Mouse (Mus musculus): ENCODE measurements around the gene Ddx20. TPM values are rescaled to one million over a fixed set of nuclear protein-coding genes. Genes with fewer than 3 reads are reported as not detected.

Ddx20 gene
- polyA plus RNA-seq, 1 experiment, result 19.5 TPM

DNA sequence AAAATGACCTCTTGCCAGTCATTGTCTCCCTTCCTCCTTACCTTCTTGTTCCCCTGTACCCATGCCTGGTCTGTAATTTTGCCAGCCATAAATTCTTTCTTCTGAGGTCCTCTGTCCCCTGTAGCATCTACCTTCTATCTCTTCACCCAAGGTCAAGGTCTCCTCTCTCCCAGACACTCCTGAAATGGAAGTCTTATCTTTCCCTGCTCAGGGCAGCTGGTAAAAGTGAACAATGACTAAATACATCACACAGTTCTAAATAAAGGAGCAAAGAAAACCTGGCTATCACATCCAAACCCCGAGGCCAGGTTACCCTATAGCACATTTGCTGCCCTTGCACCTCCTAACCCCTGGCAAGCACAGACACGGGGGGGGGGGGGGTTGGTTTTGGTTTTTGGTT lies 26.8 kb downstream of the Ddx20 start:
- TF ChIP-seq POLR2A (IDR thresholded peaks at IDR 0.05; ENCODE audit: borderline replicate concordance, extremely low read depth, insufficient read depth, insufficient read length, poor library complexity, severe bottlenecking) (no peak), CTCF (IDR thresholded peaks at IDR 0.05; ENCODE audit: borderline replicate concordance, extremely low read depth, insufficient read depth, insufficient read length) (no peak)
- no peak for DNase-seq (ENCODE audit: low read depth)

DNA sequence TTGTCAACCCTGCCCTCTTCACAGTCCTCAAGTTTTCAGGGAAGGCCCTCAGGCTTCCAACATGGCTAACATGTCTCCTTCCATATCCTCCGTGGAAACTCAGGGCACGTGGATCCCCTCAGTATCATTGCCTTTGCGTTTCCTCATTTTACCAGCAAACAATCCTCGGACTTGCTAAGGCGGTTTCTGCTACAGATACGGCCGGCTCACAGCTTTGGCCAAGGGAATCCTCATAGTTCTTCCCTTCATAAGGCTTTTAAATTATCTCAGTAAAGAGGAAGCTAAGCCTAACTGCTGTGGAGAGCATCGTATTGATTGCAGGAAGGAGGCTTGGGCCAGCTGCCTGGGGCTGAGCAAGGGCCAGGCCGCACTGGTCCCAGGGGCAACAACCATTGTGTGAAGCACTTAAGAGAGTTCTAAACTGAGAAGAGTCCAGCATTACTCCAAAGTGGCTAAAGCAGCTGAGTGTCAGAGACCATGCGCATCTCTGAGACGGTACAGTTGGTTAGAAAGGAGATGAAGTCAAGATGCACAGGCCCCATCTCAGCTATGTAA lies 32.3 kb downstream of the Ddx20 start:
- TF ChIP-seq CTCF (IDR thresholded peaks at IDR 0.05; ENCODE audit: borderline replicate concordance, extremely low read depth, insufficient read depth, insufficient read length) (no peak), POLR2A (IDR thresholded peaks at IDR 0.05; ENCODE audit: borderline replicate concordance, extremely low read depth, insufficient read depth, insufficient read length, poor library complexity, severe bottlenecking) (no peak)
- DNase-seq (ENCODE audit: low read depth), result no peak

DNA sequence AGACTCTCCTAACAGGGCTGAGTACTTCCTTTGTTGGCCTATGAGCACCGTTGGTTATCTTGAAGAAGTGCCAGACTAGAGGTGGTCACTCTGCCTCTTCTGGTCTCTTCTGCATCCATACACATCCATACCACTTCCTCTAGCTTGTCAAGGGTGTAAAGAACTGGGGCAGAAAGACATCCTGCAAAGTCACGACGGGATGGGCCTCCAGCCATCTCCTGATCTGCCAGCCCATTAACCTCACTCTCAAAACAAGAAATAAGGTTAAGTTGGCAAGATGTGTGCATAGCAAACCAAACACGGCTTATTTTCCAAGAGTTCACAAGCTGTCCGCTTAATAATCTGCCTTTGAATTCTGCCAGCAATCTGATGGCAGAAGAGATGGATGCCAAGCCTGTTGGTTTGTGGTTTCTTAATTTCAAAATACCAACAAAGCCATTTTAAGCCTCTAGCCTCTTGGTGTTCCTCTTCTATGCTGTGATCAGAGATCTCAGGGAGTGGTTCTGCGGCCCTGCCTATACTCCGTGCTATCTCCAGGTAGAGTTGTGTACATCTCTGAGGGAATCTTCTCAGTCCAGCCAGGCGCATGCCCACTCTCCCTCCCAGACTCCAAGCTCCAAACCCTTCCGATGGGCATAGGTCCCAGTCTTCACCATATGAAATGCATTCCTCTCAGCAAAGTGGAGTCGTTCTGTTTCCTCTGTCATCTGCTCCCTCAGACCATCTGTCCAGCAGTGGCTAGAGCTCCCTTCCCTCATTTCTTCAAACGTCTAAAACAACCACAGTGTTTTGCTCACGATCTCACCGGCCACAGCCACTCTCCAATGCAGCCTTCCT lies 33.6 kb downstream of the Ddx20 start:
- TF ChIP-seq CTCF (IDR thresholded peaks at IDR 0.05; ENCODE audit: borderline replicate concordance, extremely low read depth, insufficient read depth, insufficient read length) (no peak), POLR2A (IDR thresholded peaks at IDR 0.05; ENCODE audit: borderline replicate concordance, extremely low read depth, insufficient read depth, insufficient read length, poor library complexity, severe bottlenecking) (no peak)
- peak; percentile 25 for DNase-seq (ENCODE audit: low read depth)

DNA sequence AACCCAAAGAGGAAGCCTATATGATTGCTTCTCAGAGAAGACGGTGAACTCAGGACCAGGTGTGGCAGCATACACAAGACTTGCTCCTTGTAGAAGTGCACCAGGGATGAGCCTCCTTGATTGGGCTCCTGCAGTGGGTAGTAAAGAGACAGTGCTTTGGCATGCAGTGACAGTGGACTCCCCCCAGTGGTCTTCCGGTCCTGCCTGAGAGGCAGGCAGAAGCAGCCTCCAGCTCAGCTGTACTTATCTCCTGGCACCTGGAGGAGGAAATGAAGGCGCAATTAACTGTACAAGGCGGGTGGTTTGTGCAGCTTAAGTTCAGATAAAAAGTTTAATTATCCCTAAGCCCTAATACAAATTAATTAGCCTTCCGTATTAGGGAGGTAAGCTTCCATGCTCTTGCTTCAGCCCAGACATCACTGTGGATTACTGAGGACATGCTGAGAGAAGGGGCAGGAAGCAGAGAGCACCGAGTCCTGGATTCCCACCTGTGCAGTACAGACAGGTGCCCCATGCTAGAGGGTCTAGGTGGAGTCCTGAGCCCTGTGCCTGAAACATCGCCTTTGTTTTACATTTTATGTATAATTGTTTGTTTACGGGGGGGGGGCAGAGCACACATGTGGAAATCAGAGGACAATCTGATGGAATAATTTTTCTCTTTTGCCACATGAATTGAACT lies 38.3 kb downstream of the Ddx20 start:
- DNase-seq (ENCODE audit: low read depth), result peak; percentile 47
- TF ChIP-seq CTCF (IDR thresholded peaks at IDR 0.05; ENCODE audit: borderline replicate concordance, extremely low read depth, insufficient read depth, insufficient read length) (peak; percentile 14; the same call in 1 of the 2 replicates), POLR2A (IDR thresholded peaks at IDR 0.05; ENCODE audit: borderline replicate concordance, extremely low read depth, insufficient read depth, insufficient read length, poor library complexity, severe bottlenecking) (no peak)

DNA sequence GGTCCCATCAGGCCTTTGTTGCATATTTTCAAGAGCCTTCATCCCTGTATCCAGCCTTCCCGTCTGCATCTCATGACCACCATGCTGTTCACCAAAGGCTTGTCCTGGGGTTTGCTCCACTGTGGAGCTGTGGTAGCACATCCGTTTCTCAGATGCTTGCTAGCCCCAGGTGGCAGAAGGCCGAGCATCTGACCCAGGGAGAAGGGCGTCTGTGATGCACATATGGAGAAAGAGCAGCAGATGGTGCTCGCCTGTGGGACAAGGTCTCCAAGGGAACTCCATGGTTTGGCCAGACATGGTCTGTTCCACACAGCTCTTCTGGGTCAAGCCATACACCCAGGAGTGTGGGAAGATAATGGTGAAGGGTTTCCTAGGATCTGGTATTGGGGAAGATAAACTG lies 43.8 kb downstream of the Ddx20 start:
- DNase-seq (ENCODE audit: low read depth), result no peak
- no peak for TF ChIP-seq POLR2A (IDR thresholded peaks at IDR 0.05; ENCODE audit: borderline replicate concordance, extremely low read depth, insufficient read depth, insufficient read length, poor library complexity, severe bottlenecking)
- no peak for TF ChIP-seq CTCF (IDR thresholded peaks at IDR 0.05; ENCODE audit: borderline replicate concordance, extremely low read depth, insufficient read depth, insufficient read length)

DNA sequence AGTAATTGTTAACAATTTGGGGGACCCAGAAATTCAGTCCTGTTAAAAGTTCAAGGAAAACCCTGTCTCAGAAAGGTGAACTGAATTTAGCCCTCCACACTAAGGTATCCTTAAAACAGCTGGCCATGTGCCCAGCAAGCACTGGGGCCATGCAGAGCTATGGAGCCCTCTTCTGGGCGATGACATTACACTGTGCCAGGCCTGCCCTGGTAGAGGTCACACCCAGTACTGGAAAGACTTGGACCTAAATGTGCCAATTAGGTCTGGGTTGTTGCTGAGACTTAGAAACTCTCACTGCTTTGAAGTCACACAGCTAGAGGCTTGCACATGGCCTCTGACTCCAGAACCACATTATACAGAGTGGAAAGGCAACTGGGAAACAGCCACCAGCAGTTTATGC lies 45.2 kb downstream of the Ddx20 start:
- TF ChIP-seq CTCF (IDR thresholded peaks at IDR 0.05; ENCODE audit: borderline replicate concordance, extremely low read depth, insufficient read depth, insufficient read length) (peak; percentile 50; the same call in 1 of the 2 replicates), POLR2A (IDR thresholded peaks at IDR 0.05; ENCODE audit: borderline replicate concordance, extremely low read depth, insufficient read depth, insufficient read length, poor library complexity, severe bottlenecking) (no peak)
- DNase-seq (ENCODE audit: low read depth), result peak; percentile 71

DNA sequence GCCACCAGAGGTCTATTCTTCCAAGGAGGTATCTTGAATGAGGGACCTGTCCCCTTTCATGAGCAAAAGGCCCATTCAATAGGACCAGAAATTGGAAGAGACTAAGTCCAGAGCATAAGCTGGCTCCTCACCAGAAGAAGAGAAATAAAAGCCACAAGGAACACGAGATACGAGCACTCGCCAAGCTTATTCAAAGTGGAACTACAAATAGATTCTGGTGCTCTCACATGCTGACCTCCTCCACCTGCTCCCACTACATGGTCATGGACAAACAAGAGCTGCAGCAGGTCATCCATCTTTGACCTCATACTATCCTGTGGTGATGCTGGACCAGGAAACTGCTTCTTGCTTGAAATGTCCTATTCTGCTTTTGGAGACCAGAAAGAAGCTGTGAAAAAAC lies 54.4 kb downstream of the Ddx20 start:
- no peak for DNase-seq (ENCODE audit: low read depth)
- no peak for TF ChIP-seq CTCF (IDR thresholded peaks at IDR 0.05; ENCODE audit: borderline replicate concordance, extremely low read depth, insufficient read depth, insufficient read length)
- TF ChIP-seq POLR2A (IDR thresholded peaks at IDR 0.05; ENCODE audit: borderline replicate concordance, extremely low read depth, insufficient read depth, insufficient read length, poor library complexity, severe bottlenecking), result no peak

DNA sequence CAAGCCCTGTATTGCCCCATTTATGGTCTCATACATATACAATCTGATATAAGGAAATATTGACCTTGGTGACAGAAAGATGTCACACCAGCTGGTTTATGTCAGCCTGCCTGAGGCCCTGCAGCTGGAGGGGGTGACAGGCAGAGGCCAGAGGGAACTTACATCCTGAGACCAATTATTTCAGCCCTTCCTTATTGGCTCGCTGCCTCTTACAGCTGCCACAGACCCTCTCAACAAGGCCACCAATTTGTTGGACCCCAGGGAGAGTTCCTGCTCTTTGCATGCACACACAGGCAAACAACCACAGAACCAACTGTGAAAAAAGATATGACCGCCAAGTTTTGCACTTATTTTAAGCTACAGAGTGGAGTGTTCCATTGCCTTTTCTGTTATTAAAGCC lies 55.1 kb downstream of the Ddx20 start:
- DNase-seq (ENCODE audit: low read depth), result peak; percentile 66
- TF ChIP-seq POLR2A (IDR thresholded peaks at IDR 0.05; ENCODE audit: borderline replicate concordance, extremely low read depth, insufficient read depth, insufficient read length, poor library complexity, severe bottlenecking), result no peak
- no peak for TF ChIP-seq CTCF (IDR thresholded peaks at IDR 0.05; ENCODE audit: borderline replicate concordance, extremely low read depth, insufficient read depth, insufficient read length)

Other genes with a start within 250 kb of the Ddx20 start
- 19.2 and 32.0 TPM in 2 replicates for gene Kcnd3, start 235.2 kb downstream of the Ddx20 start, polyA plus RNA-seq (2012; rRNA removed)
- gene Inka2, start 17.0 kb upstream of the Ddx20 start, polyA plus RNA-seq (2012; rRNA removed), result 3.6 and 7.4 TPM in 2 replicates
- 29.6 and 32.7 TPM in 2 replicates for gene Rap1a, start 113.8 kb upstream of the Ddx20 start, polyA plus RNA-seq (2012; rRNA removed)
- gene Adora3, start 183.3 kb upstream of the Ddx20 start, polyA plus RNA-seq (2012; rRNA removed), result 0.16 and 0.25 TPM in 2 replicates
- 0.11 TPM in 2 replicates for gene Tmigd3, start 183.3 kb upstream of the Ddx20 start, polyA plus RNA-seq (2012; rRNA removed)
- 0.34 and 0.68 TPM in 2 replicates for gene I830077J02Rik, start 245.1 kb upstream of the Ddx20 start, polyA plus RNA-seq (2012; rRNA removed)